Mouse (Mus musculus) kidney, adult 2 months (tissue): ENCODE results near the gene Tfdp2. TPM values are rescaled to one million over a fixed set of nuclear protein-coding genes. Genes with fewer than 3 reads are reported as not detected.
"Not testable (repeated sequence)": the region's sequence is repeated elsewhere in the genome, so short reads cannot be mapped to it uniquely, and the experiment has no call there.

Experiments
- DNase-seq: peaks from one replicate; pipeline ENCODE4 v3.0.0; 2021
- H3K27ac ChIP-seq: fragments of 200-500 bp; 2 replicates; pipeline ENCODE4 v1.5.1; 2012; ENCODE audit warnings: low read depth, low read length, control low read depth, inconsistent platforms; ENCODE audit not compliant: insufficient read depth
- H3K27me3 ChIP-seq: fragments of 200-500 bp; replicated peaks from 2 replicates; pipeline ENCODE4 v1.6.1; 2012; ENCODE audit warnings: mild to moderate bottlenecking, moderate library complexity, low read length, inconsistent platforms; ENCODE audit not compliant: control insufficient read depth, insufficient read depth
- H3K36me3 ChIP-seq: fragments of 200-500 bp; 2 replicates; pipeline ENCODE4 v1.6.1; 2012; ENCODE audit warnings: mild to moderate bottlenecking, moderate library complexity, low read length, inconsistent platforms; ENCODE audit not compliant: control insufficient read depth, insufficient read depth
- H3K4me1 ChIP-seq: fragments of 200-500 bp; 2 replicates; pipeline ENCODE4 v1.6.1; 2011; ENCODE audit warnings: low read length; ENCODE audit not compliant: control insufficient read depth, insufficient read depth
- H3K4me3 ChIP-seq: fragments of 200-500 bp; 2 replicates; pipeline ENCODE4 v1.5.1; 2011; ENCODE audit warnings: mild to moderate bottlenecking, low read depth, low read length, control low read depth; ENCODE audit not compliant: insufficient read depth
- CTCF ChIP-seq: fragments of 200-500 bp; conservative IDR thresholded peaks from 2 replicates; pipeline ENCODE4 v1.5.1; 2011; ENCODE audit warnings: low read depth, mild to moderate bottlenecking, control low read depth, low read length, moderate library complexity, mixed read lengths; ENCODE audit not compliant: insufficient read depth, insufficient read length
- POLR2A ChIP-seq: fragments of 200-500 bp; IDR thresholded peaks from one replicate; pipeline ENCODE4 v1.6.1; 2011; ENCODE audit warnings: low read depth, low read length, control low read depth
- WGBS: fragments of 180-500 bp; shearing (Covaris S2); methylation state at CpG from one replicate; pipeline ENCODE4 v1.1.7; 2018; 5-methylcytosine and 5-hydroxymethylcytosine counted together
- polyA plus RNA-seq: library from polyadenylated mRNA; depleted of rRNA; stranded (reverse); fragments of >200 nt; gene quantifications from 2 replicates; pipeline ENCODE4 v1.2.3, GENCODE M21; 2012

The Tfdp2 gene
- polyA plus RNA-seq, 1 experiment = 14.7 TPM

DNA sequence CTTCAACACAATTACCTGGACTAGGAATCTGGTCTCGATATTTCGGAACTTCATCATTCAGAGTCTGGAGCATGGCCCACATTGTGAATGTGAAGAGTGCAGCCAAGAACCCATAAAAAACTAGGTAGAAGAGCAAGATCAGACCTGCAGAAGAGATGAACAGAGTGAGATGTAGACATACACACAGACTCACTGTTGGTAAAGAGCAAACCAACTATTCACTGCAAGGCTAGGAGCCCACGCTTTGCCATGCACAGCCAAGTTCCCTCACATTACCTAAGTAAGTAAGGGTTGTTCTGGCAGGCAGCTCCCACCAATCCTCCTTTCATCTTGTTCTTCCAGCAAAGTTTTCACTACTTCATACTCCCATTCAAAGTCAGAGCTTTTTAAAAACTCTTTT is 149.7 kb downstream of the Tfdp2 start:
- Histone ChIP-seq H3K4me3 (no peak overlapping the region), H3K36me3 (0 out of 2 replicates have a peak, but pooled peaks cover 2% of the 10 kb centered on the region), H3K4me1 (no peaks in the 10 kb centered on the region), H3K27ac (no peak overlapping the region), H3K27me3 (no peaks in the 10 kb centered on the region)
- no peak for DNase-seq
- WGBS = 94% methylated on average over 3 of the region's 3 CpGs
- no peak for TF ChIP-seq POLR2A
- no peak for TF ChIP-seq CTCF

GRCm38 (mm10) chr9:96348885-96349284 is 152.8 kb downstream of the Tfdp2 start:
- Histone ChIP-seq H3K4me3 (no peak overlapping the region), H3K27me3 (no peaks in the 10 kb centered on the region), H3K4me1 (no peaks in the 10 kb centered on the region), H3K36me3 (0 out of 2 replicates have a peak, but pooled peaks cover 1% of the 10 kb centered on the region), H3K27ac (peak overlapping the region; percentile 46; the same call in 1 of the 2 replicates)
- DNase-seq = peak; percentile 23
- TF ChIP-seq CTCF (no peak), POLR2A (no peak)
- WGBS = 77% methylated on average over 5 of the region's 5 CpGs

DNA sequence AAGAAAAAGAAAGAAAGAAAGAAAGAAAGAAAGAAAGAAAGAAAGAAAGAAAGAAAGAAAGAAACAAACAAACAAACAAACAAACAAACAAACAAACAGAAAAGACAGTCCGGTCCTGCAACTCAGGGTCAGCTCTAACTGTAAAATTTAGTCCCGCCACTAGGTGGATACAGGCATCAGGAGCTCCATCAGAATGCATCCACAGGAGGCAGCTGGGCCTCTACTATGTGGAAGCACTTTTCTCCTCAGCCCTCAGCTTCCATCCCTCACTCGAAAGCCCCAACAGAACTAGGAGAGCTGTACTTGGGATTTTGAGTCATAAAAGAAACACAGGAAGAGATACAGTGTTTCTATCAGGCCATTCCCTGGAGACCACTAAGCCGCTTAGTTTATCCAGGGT is 153.9 kb downstream of the Tfdp2 start:
- WGBS = 31% methylated on average over 4 of the region's 4 CpGs
- DNase-seq = peak; percentile 81
- no peak overlapping the region for H3K27ac ChIP-seq

GRCm38 (mm10) chr9:96350476-96350875 is 154.4 kb downstream of the Tfdp2 start:
- no peaks in the 10 kb centered on the region for H3K36me3 ChIP-seq
- no peaks in the 10 kb centered on the region for H3K27me3 ChIP-seq
- WGBS = 53% methylated on average over 3 of the region's 3 CpGs
- H3K27ac ChIP-seq = no peak overlapping the region
- TF ChIP-seq CTCF = no peak
- TF ChIP-seq POLR2A = no peak
- no peak for DNase-seq
- H3K4me3 ChIP-seq = no peak overlapping the region
- no peaks in the 10 kb centered on the region for H3K4me1 ChIP-seq

More for the DNA sequence above, 153.9 kb downstream of the Tfdp2 start:
- TF ChIP-seq POLR2A (no peak), CTCF (peak; percentile 73)
- no peaks in the 10 kb centered on the region for H3K4me1 ChIP-seq
- H3K27me3 ChIP-seq = no peaks in the 10 kb centered on the region
- no peak overlapping the region for H3K4me3 ChIP-seq
- no peaks in the 10 kb centered on the region for H3K36me3 ChIP-seq

DNA sequence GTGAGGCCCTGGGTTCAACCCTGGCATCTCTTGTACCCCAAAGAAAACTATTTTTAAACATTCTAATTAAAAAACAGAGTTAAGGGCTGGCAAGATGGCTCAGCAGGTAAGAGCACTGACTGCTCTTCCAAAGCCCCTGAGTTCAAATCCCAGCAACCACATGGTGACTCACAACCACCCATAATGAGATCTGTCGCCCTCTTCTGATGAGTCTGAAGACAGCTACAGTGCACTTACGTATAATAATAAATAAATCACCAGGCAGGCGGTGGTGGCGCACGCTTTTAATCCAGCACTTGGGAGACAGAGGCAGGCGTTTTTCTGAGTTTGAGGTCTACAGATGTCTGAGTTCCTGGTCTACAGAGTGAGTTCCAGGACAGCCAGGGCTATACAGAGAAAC is 155.7 kb downstream of the Tfdp2 start:
- not testable (repeated sequence) for H3K27me3 ChIP-seq, H3K4me3 ChIP-seq, H3K27ac ChIP-seq, DNase-seq, H3K4me1 ChIP-seq, H3K36me3 ChIP-seq
- WGBS = 88% methylated on average over 6 of the region's 6 CpGs

DNA sequence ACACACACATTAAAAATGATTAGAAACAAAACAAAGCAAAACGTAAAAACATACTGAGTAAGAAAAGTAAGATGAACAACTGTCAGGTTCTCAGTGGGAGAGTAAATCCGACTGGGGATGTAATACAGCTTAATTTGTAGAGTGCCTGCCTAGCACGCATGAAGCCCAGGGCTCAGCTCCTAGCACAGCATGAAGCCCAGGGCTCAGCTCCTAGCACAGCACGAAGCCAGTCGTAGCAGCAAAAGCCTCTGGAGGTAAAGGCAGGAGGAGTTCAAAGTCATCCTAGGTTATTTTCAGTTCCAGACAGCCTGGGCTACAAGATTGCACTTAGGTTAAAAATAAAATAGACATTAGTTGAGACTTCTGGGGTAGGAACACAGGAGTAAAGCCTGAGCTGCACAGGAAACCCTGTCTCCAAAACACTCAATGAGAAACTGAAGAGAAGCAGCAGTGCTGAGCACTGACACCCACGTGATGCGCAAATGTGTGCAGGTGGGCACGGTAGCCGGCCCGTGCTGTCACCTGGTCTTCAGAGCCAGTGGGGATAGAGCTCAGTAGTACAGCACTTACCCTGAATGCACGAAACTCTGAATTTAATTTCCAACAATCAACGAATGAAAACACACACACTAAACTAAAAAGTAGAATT is 157.2 kb downstream of the Tfdp2 start:
- Histone ChIP-seq H3K27ac (no peak overlapping the region), H3K36me3 (no peaks in the 10 kb centered on the region), H3K27me3 (no peaks in the 10 kb centered on the region), H3K4me3 (no peak overlapping the region), H3K4me1 (no peaks in the 10 kb centered on the region)
- DNase-seq = no peak
- no peak for TF ChIP-seq CTCF
- WGBS = 89% methylated on average over 12 of the region's 12 CpGs

DNA sequence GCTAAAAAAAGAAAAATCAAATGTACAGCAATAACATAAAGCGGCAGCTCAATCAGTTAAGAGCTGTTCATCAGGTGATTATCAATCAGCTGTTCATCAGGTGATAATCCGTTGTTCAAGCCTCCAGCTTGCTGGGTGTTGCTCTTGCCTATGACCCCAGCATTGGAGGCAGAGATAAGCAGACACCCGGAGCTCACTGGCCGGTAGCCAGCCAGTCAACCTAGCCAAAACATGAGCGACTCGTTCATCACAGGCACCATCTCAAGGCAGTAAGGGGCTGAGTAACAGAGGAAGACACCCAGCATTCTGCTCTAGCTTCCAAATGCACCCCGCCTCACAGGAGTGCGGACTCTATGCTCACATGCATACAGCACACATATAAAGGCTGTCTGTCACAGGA is 157.7 kb downstream of the Tfdp2 start:
- TF ChIP-seq POLR2A (no peak), CTCF (no peak)
- no peak overlapping the region for H3K4me3 ChIP-seq
- no peak overlapping the region for H3K27ac ChIP-seq
- no peaks in the 10 kb centered on the region for H3K27me3 ChIP-seq
- peaks cover 2% of the 10 kb centered on the region for H3K4me1 ChIP-seq
- 40% methylated on average over 8 of the region's 8 CpGs for WGBS
- DNase-seq = peak; percentile 19
- H3K36me3 ChIP-seq = no peaks in the 10 kb centered on the region
